Mouse (Mus musculus): Measurements from ENCODE around the gene Nlrc5. TPM values are rescaled to one million over a fixed set of nuclear protein-coding genes. Genes with fewer than 3 reads are reported as not detected.
A peak's percentile ranks its signal among the peaks of the same experiment; 100 is the strongest.

The Nlrc5 gene
- polyA plus RNA-seq, 1 experiment from 2014 or later, result 0.16 TPM

DNA sequence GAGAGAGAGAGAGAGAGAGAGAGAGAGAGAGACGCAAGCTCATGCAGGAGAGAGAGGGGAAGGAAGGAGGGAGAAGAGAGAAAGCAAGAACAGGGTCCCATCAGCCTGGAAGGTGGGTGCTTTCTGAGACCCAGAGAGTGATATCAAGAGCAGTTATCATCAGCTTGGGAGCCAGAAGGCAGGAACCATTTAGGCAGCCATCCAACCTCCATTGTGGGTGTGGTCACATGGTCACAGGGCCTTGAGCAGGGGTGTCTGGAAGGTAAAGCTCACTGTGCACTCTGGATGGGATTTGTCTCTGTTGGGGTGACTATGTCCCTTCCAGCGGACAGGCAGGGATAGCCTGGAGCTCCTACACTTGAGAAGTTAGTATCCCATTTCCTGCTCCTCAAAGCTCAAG lies 105.9 kb downstream of the Nlrc5 start:
- WGBS, result 72% methylated on average over 2 of the region's 2 CpGs
- Histone ChIP-seq H3K4me1 (peaks cover 32% of the 10 kb centered on the region), H3K9me3 (replicated peaks) (no peaks in the 10 kb centered on the region)

DNA sequence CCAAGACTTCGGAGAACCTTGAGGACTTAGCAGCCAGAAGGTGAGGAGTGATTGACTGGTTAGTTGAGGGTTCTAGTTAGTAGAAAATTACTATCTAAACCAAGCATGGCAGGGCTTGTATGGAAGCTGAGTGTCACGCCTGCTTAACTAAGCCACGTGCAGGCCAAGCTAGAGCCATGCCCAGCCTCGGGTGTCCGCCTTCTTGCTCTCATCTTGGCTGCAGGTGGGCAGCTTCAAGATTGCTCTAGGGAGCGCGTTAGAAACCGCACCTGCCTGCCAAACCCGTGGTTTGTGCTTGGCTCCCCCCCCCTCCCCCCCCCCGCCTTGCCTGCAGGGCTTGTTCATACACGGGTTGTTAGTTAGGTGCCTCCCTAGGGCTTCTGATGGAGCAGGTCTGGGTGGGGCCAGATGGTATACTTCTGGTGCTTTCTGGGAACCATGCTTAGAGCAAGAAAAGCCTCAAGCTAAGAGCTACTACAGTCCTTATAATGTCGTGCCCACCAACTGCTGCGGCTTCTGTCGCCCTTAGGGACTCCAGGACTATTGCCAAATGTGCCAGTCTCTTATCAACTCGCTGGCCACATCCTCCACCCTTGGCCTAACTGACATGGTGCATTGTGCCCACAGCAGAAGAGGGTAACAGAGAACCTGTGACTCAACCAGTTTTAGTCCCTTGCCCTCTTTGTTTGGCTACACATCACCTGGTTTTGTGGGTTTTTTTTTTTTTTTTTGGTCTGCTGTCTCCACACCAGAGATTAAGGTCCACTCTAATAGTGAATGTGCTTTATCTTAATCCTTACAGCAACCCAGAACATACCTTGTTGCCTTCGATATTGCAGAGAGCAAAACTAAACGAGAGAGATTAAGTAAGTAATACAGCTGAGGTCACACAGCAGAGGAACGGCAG lies 107.0 kb downstream of the Nlrc5 start:
- DNase-seq (ENCODE audit: low spot score), result no peak
- 80% methylated on average over 18 of the region's 18 CpGs for WGBS
- Histone ChIP-seq H3K4me1 (peaks cover 28% of the 10 kb centered on the region), H3K36me3 (no peaks in the 10 kb centered on the region), H3K4me3 (no peak overlapping the region), H3K9me3 (replicated peaks) (no peaks in the 10 kb centered on the region), H3K27me3 (ENCODE audit: low read depth, poor library complexity, severe bottlenecking) (peaks cover 17% of the 10 kb centered on the region), H3K27ac (replicated peaks) (no peak overlapping the region)

More for the DNA sequence above, 105.9 kb downstream of the Nlrc5 start:
- peaks cover 28% of the 10 kb centered on the region for H3K27me3 ChIP-seq (ENCODE audit: low read depth, poor library complexity, severe bottlenecking)
- H3K36me3 ChIP-seq, result no peaks in the 10 kb centered on the region
- H3K27ac ChIP-seq (replicated peaks), result no peak overlapping the region
- H3K4me3 ChIP-seq, result no peak overlapping the region
- DNase-seq (ENCODE audit: low spot score), result no peak

DNA sequence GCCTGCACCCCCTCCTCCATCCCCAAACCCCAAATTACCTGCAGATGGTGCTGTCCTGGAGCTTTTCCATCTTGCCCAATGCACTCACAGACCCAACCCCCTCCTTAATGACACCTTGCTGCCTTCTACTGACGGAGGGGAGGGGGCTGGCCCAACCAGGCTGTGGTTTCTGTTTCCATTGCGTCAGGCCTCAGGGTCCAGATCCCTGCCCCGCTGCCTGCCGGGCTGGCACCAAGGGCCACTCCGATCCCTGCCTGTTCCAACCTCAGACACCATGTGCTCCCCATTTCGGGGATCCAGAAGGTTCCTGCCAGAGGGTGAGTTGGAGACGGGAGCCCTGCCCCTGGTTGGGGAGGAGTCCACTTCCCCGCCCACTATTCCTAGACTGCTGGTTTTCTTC lies 109.8 kb downstream of the Nlrc5 start:
- H3K27ac ChIP-seq (replicated peaks), result no peak overlapping the region; the same call in 1 of the 2 replicates
- H3K4me3 ChIP-seq, result no peak overlapping the region
- H3K36me3 ChIP-seq, result no peaks in the 10 kb centered on the region
- H3K4me1 ChIP-seq, result peaks cover 34% of the 10 kb centered on the region
- H3K9me3 ChIP-seq (replicated peaks), result no peaks in the 10 kb centered on the region
- no peak for DNase-seq (ENCODE audit: low spot score)
- WGBS, result 72% methylated on average over 8 of the region's 8 CpGs
- peaks cover 6% of the 10 kb centered on the region; the same call in 1 of the 2 replicates for H3K27me3 ChIP-seq (ENCODE audit: low read depth, poor library complexity, severe bottlenecking)

DNA sequence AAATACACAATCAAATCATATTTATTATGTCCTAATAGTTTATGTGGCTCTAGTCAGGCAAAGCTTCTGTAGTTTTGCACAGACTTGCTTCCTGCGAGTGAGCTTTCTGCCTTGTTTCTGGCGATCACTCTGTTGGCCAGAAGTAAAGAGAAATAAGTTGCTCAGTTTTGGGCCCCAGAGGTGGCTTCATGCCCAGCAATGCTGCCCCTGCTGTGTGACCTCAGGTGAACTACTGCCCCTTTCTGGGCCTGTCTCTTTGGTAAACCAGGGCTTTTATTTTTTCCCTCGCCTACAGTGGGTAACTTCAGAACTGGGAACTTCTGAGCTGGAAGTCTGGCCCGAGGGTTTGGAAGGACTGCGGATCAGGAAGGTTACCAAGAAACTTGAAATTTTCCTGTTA lies 114.9 kb downstream of the Nlrc5 start:
- WGBS, result 71% methylated on average over 5 of the region's 5 CpGs

DNA sequence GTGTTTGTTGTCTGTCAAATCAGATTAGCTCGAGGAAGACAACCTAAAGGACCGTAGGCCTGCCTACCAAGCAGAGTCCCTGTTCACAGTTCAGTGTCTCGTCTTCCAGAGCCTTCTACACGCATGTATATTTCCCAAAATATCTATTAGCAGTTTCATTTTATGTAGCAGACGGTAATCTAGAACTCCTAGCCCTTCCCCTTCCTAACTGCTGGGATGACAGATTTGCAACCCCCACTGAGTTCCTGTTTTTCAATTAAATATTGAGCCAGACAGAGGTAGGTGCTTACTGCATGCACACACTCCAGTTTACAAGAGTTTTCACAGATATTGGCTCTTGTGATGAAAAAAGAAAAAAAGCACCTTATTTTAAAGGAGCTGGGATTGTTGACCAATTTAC lies 115.3 kb downstream of the Nlrc5 start:
- Histone ChIP-seq H3K27me3 (ENCODE audit: low read depth, poor library complexity, severe bottlenecking) (peaks cover 40% of the 10 kb centered on the region), H3K9me3 (replicated peaks) (no peaks in the 10 kb centered on the region), H3K4me1 (peaks cover 62% of the 10 kb centered on the region), H3K27ac (replicated peaks) (peak overlapping the region; percentile 91), H3K36me3 (no peaks in the 10 kb centered on the region), H3K4me3 (no peak overlapping the region)
- no peak for DNase-seq (ENCODE audit: low spot score)
- 43% methylated on average over 5 of the region's 5 CpGs for WGBS

More for the DNA sequence above, 114.9 kb downstream of the Nlrc5 start:
- Histone ChIP-seq H3K27me3 (ENCODE audit: low read depth, poor library complexity, severe bottlenecking) (peaks cover 36% of the 10 kb centered on the region), H3K4me1 (peaks cover 62% of the 10 kb centered on the region), H3K9me3 (replicated peaks) (no peaks in the 10 kb centered on the region), H3K4me3 (no peak overlapping the region), H3K36me3 (no peaks in the 10 kb centered on the region), H3K27ac (replicated peaks) (peak overlapping the region; percentile 91)
- no peak for DNase-seq (ENCODE audit: low spot score)

DNA sequence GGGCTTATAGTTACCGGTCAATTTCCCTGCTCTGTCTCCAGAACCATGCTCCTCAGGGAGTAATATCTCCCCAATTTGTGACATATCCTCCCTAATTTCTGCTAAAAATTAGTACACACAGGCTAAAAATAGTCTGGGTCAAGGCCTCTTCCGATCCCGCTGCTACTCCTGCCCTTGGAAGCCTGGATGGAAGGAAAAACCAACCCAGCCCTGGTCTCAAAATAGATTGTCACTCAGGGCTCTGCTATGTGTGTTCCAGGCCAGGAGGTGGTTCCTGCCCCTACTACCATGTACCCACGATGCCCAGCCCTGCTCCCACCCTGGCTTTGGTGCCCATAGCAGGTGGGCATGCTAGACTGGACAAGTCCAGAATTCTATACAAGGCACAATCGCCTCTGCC lies 115.8 kb downstream of the Nlrc5 start:
- Histone ChIP-seq H3K27me3 (ENCODE audit: low read depth, poor library complexity, severe bottlenecking) (peaks cover 45% of the 10 kb centered on the region), H3K4me1 (peaks cover 62% of the 10 kb centered on the region), H3K36me3 (no peaks in the 10 kb centered on the region), H3K9me3 (replicated peaks) (no peaks in the 10 kb centered on the region), H3K27ac (replicated peaks) (peak overlapping the region; percentile 91), H3K4me3 (no peak overlapping the region)
- 81% methylated on average over 5 of the region's 5 CpGs for WGBS
- no peak for DNase-seq (ENCODE audit: low spot score)

DNA sequence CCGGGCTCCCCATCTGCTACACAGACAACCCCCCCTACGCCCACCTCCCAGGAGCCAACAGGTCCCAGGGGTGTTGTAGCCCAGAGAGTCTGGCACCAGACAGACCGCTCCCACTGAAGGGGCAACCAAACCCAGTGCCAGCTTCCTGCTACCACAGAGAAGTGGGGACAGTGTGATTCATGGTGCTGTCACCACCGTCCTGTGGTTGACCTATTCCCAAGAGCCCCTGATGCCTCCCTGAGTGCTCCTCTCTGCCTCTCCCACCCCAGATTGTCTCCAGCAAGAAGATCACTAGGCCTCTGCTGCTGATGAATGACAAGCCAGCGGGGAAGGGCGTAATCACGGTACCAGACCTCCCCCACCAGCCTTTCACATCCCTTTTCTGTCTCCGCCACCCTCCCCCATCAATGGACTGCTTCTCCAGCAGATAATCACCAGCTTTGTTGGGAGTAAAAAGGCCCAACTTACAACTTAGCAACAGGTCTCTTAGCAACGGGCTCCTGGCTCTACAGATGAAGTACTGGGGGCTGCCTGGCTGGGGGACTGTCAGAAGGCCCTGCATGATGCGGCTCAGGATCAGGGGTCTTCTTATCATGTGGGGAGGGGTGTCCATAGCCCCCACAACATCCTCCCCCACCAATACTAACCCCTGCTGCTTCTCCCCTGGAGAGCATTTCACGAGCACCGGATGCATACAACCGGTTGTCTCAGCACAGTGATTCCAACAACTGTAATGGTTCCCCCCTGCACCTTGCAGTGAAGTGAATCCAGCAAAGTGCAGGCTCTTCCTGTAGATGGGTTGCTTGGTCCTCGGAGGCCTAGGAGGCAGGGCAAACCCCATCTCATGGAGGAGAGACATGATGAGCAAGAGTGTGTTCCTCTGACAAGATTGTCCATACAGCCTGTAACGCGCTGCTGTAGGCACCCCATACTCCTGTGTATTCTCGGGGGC lies 117.6 kb downstream of the Nlrc5 start:
- H3K27me3 ChIP-seq (ENCODE audit: low read depth, poor library complexity, severe bottlenecking), result peaks cover 63% of the 10 kb centered on the region
- peak overlapping the region; percentile 35 for H3K4me3 ChIP-seq
- DNase-seq (ENCODE audit: low spot score), result peak; percentile 87
- no peaks in the 10 kb centered on the region for H3K36me3 ChIP-seq
- WGBS, result 33% methylated on average over 17 of the region's 17 CpGs
- H3K9me3 ChIP-seq (replicated peaks), result no peaks in the 10 kb centered on the region
- H3K4me1 ChIP-seq, result peaks cover 56% of the 10 kb centered on the region
- peak overlapping the region; percentile 91 for H3K27ac ChIP-seq (replicated peaks)

DNA sequence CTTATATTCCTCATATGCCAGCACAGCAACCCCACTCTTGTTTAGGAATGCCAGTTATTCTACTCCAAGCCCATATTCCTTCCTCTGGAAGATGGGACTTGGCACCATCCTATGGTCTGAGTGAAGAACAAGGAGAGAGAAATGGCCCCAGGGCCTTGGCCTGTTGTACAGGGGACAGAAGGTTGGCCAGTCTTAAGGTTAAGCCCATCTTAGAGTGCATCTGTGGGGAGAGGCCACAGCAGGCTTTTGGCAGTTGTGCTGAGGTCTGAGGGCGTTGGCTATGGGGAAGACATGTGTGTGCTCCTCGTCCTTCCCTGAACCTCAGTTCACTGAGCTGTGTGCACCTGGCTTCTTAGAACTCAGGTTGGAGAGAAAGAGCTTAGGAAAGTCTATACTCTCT lies 118.5 kb downstream of the Nlrc5 start:
- peak overlapping the region; percentile 91 for H3K27ac ChIP-seq (replicated peaks)
- peaks cover 56% of the 10 kb centered on the region for H3K4me1 ChIP-seq

DNA sequence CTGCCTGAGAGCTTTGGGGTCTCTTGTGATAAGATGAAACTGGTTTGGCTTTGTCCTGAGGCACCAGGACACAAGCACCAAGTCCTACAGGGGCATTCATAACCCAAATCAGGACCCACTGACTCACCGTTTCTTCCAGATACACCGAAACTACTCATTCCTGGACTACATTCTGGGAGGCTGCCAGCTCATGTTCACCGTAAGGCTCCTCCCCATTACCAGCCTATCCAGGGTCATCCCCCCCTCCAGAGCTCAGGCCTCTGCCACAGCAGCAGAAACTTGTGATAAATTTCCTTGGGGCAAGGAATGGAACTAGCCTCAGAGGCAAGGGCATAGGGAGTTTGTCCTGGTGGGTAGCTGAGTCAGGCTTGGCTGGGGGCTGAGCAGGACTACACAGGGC lies 123.1 kb downstream of the Nlrc5 start:
- DNase-seq (ENCODE audit: low spot score), result no peak
- H3K4me3 ChIP-seq, result no peak overlapping the region
- H3K27me3 ChIP-seq (ENCODE audit: low read depth, poor library complexity, severe bottlenecking), result peaks cover 86% of the 10 kb centered on the region
- 89% methylated on average over 3 of the region's 3 CpGs for WGBS
- H3K4me1 ChIP-seq, result peaks cover 39% of the 10 kb centered on the region
- peak overlapping the region; percentile 14; the same call in 1 of the 2 replicates for H3K27ac ChIP-seq (replicated peaks)
- H3K36me3 ChIP-seq, result no peaks in the 10 kb centered on the region
- no peaks in the 10 kb centered on the region for H3K9me3 ChIP-seq (replicated peaks)

More for the DNA sequence above, 118.5 kb downstream of the Nlrc5 start:
- no peak overlapping the region; the same call in 1 of the 2 replicates for H3K4me3 ChIP-seq
- H3K27me3 ChIP-seq (ENCODE audit: low read depth, poor library complexity, severe bottlenecking), result peaks cover 72% of the 10 kb centered on the region
- no peaks in the 10 kb centered on the region for H3K9me3 ChIP-seq (replicated peaks)
- no peaks in the 10 kb centered on the region for H3K36me3 ChIP-seq
- 69% methylated on average over 2 of the region's 2 CpGs for WGBS
- DNase-seq (ENCODE audit: low spot score), result no peak

DNA sequence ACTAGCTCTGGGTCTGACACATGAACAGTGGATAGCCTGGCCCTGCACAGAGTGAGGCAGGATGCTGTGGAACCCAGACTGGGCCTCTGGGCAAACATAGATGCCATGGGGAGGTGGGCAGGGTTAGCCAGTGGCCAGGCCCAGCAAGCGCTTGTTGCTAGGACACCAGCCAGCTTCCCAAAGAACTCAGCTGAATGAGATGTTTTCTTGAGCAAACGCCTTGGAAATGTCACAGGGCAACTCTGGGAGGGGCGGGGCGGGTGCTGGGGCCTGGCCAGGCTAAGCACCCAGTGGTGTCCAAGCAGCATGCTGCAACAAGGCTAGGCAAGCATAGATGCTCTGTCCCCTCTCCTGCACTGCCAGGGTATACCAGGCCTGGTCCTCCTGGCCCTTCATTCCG lies 127.1 kb downstream of the Nlrc5 start:
- Histone ChIP-seq H3K27ac (replicated peaks) (peak overlapping the region; percentile 73), H3K4me3 (peak overlapping the region; percentile 14; the same call in 1 of the 2 replicates), H3K27me3 (ENCODE audit: low read depth, poor library complexity, severe bottlenecking) (peaks cover 80% of the 10 kb centered on the region), H3K36me3 (0 out of 2 replicates have a peak, but pooled peaks cover 10% of the 10 kb centered on the region), H3K9me3 (replicated peaks) (no peaks in the 10 kb centered on the region), H3K4me1 (peaks cover 42% of the 10 kb centered on the region)
- DNase-seq (ENCODE audit: low spot score), result peak; percentile 75
- WGBS, result 33% methylated on average over 5 of the region's 5 CpGs

DNA sequence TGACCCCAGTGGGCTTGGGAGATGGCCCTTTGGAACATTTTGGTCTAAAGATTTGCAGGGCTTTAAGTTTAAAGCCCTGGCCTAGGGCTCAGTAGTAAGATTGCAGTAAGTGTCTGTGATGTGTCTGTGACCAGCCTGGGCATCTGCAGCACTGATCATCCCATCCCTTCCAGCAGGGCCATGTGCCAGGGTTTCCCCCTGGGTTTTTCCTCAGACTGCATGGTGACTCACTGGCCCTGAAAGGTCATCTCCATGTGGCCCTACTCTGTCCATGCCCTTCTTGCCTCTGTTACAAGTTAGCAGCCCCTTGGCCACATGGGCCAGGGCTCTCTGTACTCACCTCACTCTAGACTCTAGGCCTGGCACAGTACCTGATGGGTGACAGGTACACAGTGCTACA lies 130.3 kb downstream of the Nlrc5 start:
- H3K9me3 ChIP-seq (replicated peaks), result no peaks in the 10 kb centered on the region
- H3K4me1 ChIP-seq, result peaks cover 67% of the 10 kb centered on the region
- H3K27ac ChIP-seq (replicated peaks), result 0 out of 2 replicates have a peak overlapping the region, but pooled peaks have one; percentile 23
- no peak for DNase-seq (ENCODE audit: low spot score)
- no peak overlapping the region for H3K4me3 ChIP-seq
- peaks cover 52% of the 10 kb centered on the region for H3K27me3 ChIP-seq (ENCODE audit: low read depth, poor library complexity, severe bottlenecking)
- peaks cover 10% of the 10 kb centered on the region; the same call in 1 of the 2 replicates for H3K36me3 ChIP-seq

DNA sequence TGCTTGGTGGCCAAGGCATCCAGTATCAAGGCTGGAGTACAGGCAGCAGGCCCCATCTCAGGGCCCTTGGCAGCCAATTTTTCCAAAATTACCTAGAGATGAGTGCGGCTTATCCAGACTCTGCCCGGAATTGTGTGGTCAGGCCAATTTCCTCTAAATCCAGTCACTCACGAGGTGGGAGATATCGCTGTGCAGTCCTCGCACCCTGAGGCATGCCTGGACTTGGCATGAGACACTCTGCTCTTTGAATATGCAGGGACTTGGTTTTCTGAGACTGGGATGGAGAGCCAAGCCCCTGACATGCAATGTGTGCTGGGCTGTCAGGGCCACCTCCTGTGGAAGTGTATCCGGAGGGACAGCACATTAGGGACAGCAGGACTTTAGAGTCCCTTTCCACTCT lies 131.9 kb downstream of the Nlrc5 start:
- Histone ChIP-seq H3K36me3 (peaks cover 13% of the 10 kb centered on the region; the same call in 1 of the 2 replicates), H3K9me3 (replicated peaks) (no peaks in the 10 kb centered on the region), H3K27me3 (ENCODE audit: low read depth, poor library complexity, severe bottlenecking) (peaks cover 37% of the 10 kb centered on the region), H3K4me3 (no peak overlapping the region), H3K27ac (replicated peaks) (peak overlapping the region; percentile 79), H3K4me1 (peaks cover 69% of the 10 kb centered on the region)
- no peak for DNase-seq (ENCODE audit: low spot score)
- WGBS, result 82% methylated on average over 6 of the region's 6 CpGs

Measured in midbrain, embryonic 10.5 days (tissue).